Mouse (Mus musculus) ES-E14 (cell line): ENCODE measurements around the gene Gm884.

Experiments
- HCFC1 ChIP-seq: IDR thresholded peaks from 2 replicates; pipeline ENCODE4 v1.6.1; 2012; ENCODE audit warnings: low read length, inconsistent platforms, borderline replicate concordance; ENCODE audit not compliant: insufficient read depth
- ZNF384 ChIP-seq: IDR thresholded peaks from 2 replicates; pipeline ENCODE4 v1.6.1; 2012; ENCODE audit warnings: low read depth, low read length, inconsistent platforms

DNA sequence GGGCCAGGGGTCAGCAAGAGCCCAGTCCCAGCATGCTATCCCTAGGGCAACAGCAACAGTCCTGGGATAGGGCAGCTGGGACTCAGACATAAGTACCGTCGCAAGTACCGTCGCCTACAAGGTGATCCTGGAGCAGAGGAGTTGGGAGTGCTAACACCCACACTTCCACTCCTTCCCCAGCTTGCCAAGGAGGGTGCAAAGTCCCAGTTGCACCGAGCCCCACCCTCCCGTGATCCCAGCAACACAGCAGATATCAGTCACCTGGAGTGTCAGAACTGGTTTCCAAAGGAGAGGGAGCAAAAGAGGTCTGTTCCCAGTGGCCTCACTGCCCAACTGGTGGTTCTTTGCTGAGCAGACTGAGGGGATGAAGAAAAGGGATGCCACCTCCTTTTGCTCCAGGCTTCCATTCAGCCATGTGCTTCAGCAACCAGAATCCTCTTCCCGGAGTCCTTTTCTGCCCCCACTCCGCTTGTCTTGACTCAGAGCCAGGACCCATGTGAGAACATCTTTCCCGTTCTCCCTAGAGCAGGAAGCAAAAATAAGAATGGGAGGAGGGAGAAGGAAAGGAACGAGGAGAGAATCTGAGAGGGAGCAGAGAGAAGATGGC lies 32.5 kb upstream of the Gm884 start:
- no peak for TF ChIP-seq HCFC1
- no peak for TF ChIP-seq ZNF384
